Mouse (Mus musculus) urinary bladder, postnatal 10 days (tissue): ENCODE results near the gene Dennd4b.
A peak's percentile ranks its signal among the peaks of the same experiment; 100 is the strongest.
"Not testable (repeated sequence)": the region's sequence is repeated elsewhere in the genome, so short reads cannot be mapped to it uniquely, and the experiment has no call there.

Experiments used
- DNase-seq: peaks from one replicate; pipeline ENCODE4 v3.0.0; 2022; ENCODE audit warnings: low spot score

Gene Dennd4b

GRCm38 (mm10) chr3:90253174-90253573 is 11.8 kb upstream of the Dennd4b start:
- DNase-seq: not testable (repeated sequence)

GRCm38 (mm10) chr3:90253653-90254418 is 11.1 kb upstream of the Dennd4b start, which contains the start of gene Crtc2:
TSS of gene Crtc2 (plus strand) at chr3:90254163.
- DNase-seq: peak; percentile 81

GRCm38 (mm10) chr3:90254419-90255193 is 10.4 kb upstream of the Dennd4b start:
- no peak for DNase-seq

- DNase-seq: no peak
These were observed 9.8 kb upstream of the Dennd4b start for GRCm38 (mm10) chr3:90255194-90255565.

- no peak for DNase-seq
These were observed 9.1 kb upstream of the Dennd4b start for GRCm38 (mm10) chr3:90255784-90256353.

GRCm38 (mm10) chr3:90256731-90257530 is 8.1 kb upstream of the Dennd4b start:
- DNase-seq: no peak

- no peak for DNase-seq
These were observed 6.5 kb upstream of the Dennd4b start for GRCm38 (mm10) chr3:90258521-90258920.

GRCm38 (mm10) chr3:90263121-90263771 is 1.7 kb upstream of the Dennd4b start:
- DNase-seq: no peak

- DNase-seq: no peak
These were observed 325 bp upstream of the Dennd4b start for GRCm38 (mm10) chr3:90264687-90265033.

- DNase-seq: no peak
These were observed 1.2 kb downstream of the Dennd4b start for GRCm38 (mm10) chr3:90265932-90266741.

- DNase-seq: no peak
These were observed 2.2 kb downstream of the Dennd4b start for GRCm38 (mm10) chr3:90266901-90267775.

- DNase-seq: no peak
These were observed 3.2 kb downstream of the Dennd4b start for GRCm38 (mm10) chr3:90268190-90268589.

- no peak for DNase-seq
These were observed 4.0 kb downstream of the Dennd4b start for GRCm38 (mm10) chr3:90268971-90269370.

- no peak for DNase-seq
These were observed 5.8 kb downstream of the Dennd4b start for GRCm38 (mm10) chr3:90270784-90271183.

GRCm38 (mm10) chr3:90272170-90272569 is 7.2 kb downstream of the Dennd4b start:
- DNase-seq: no peak

- no peak for DNase-seq
These were observed 8.9 kb downstream of the Dennd4b start for GRCm38 (mm10) chr3:90273855-90274254.

- DNase-seq: no peak
These were observed 10.3 kb downstream of the Dennd4b start for GRCm38 (mm10) chr3:90275286-90275685.

GRCm38 (mm10) chr3:90276858-90277257 is 11.9 kb downstream of the Dennd4b start:
- DNase-seq: no peak

GRCm38 (mm10) chr3:90277793-90278192 is 12.8 kb downstream of the Dennd4b start:
- no peak for DNase-seq

GRCm38 (mm10) chr3:90278211-90278610 is 13.2 kb downstream of the Dennd4b start:
- DNase-seq: no peak
